Mouse (Mus musculus): ENCODE measurements around the gene Syngr3. TPM values are rescaled to one million over a fixed set of nuclear protein-coding genes. Genes with fewer than 3 reads are reported as not detected.

Syngr3 gene
- total RNA-seq, 1 experiment from 2014 or later, result not detected

DNA sequence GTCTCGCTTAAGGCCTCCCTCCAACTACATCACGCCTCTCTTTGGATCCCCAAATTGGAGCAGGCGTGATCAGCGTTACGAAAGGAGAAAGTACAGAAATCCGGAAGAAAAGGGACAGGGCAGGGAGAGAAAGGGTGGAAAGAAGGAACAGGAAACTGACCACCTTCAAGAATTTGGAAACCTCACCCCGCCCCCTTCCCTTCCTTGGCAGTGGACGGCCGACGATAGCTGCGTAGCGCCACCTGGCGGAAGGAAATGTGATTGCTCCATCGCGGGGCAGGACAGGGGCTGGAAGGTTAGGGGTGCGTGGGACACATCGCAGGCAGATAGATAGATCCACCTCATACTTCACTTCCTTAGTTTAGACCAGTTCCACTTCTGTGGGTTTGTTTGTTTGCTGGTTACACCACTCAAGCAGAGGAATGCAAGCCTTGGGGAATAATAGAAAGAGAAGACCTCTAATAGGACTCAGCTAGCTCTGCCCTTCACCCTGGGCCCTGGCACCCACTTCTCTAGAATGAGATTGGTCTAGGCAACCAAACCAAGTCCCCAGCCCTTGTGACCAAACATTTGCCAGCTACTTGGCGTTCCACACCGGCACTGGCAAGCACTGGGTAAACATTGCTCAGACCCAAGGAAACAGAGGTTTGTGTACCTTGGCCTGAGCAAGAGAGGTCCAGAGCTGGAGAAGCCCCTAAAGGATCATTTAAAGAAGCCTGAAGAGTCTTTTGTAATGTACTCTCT is 35.6 kb downstream of the Syngr3 start:
- ATAC-seq (replicated peaks; ENCODE audit: insufficient number of reproducible peaks, low FRiP score, low TSS enrichment, poor library complexity, severe bottlenecking), result peak; percentile 89

DNA sequence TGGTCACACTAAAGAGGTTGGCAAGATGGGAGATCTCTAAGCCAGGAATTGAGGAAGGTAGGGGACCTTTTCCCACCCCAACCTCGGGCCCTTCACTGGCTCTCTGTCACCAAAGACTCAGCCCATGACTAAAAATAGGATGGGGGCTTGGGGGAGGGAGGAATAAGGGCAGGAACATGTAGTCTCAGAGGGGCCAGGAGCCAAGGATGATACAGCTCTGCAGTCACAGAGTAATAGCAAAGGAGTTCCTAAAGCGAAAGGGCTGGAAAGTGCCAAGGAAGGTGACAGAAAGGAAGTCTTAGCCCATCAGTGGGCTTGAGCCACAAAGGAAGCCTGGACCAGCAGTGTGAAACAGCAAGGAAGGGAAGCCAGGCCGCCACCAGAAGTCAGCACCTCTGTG is 37.9 kb downstream of the Syngr3 start:
- ATAC-seq (replicated peaks; ENCODE audit: insufficient number of reproducible peaks, low FRiP score, low TSS enrichment, poor library complexity, severe bottlenecking), result no peak

DNA sequence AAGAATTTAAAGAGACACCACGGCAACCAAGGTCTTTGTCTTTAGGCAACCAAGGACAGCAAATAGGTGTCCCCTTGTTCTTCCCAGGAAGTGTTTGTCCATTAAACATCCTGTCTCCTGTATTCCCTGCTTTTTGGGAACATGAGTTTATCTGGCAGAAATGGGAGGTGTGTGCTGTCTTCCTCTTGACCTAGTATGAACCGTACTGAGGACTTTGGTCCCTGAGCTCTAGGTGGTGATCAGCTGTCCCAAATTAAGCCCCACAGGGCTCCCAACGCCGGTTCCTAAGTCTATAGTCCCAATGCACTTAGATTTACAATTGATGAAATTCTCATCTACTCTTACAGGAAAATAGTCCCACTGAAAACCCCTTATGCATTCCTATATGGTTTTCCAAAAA is 39.0 kb downstream of the Syngr3 start:
- ATAC-seq (replicated peaks; ENCODE audit: insufficient number of reproducible peaks, low FRiP score, low TSS enrichment, poor library complexity, severe bottlenecking), result no peak

GRCm38 (mm10) chr17:24650070-24650616 is 39.6 kb downstream of the Syngr3 start, which contains the start of gene Slc9a3r2:
Gene Slc9a3r2, minus strand, starts transcription at chr17:24650327.
- ATAC-seq (replicated peaks; ENCODE audit: insufficient number of reproducible peaks, low FRiP score, low TSS enrichment, poor library complexity, severe bottlenecking), result no peak

- ATAC-seq (replicated peaks; ENCODE audit: insufficient number of reproducible peaks, low FRiP score, low TSS enrichment, poor library complexity, severe bottlenecking), result no peak
Measured at GRCm38 (mm10) chr17:24649581-24650069, 40.1 kb downstream of the Syngr3 start.

- no peak for ATAC-seq (replicated peaks; ENCODE audit: insufficient number of reproducible peaks, low FRiP score, low TSS enrichment, poor library complexity, severe bottlenecking)
Measured at GRCm38 (mm10) chr17:24648731-24649377, 40.9 kb downstream of the Syngr3 start.

DNA sequence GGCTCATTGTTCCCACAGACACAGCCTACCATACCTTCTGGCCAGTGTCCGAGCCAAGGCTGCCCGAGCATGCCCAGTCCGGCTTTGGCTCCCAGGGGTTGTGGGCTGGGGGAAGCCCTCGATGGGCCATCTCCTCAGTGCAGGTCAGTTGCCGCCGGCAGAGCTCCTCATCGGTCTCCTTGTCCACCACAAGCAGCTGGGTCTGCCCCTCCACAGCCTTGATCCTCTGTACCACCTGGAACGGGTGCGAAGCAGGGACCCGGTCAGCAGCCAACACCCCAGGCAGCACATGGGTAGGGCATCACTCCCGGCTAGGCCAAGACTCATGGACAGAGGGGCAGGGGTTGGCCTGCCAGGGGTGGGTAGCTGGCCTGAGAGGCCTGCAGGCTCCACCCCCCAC is 42.3 kb downstream of the Syngr3 start:
- no peak for ATAC-seq (replicated peaks; ENCODE audit: insufficient number of reproducible peaks, low FRiP score, low TSS enrichment, poor library complexity, severe bottlenecking)

- no peak for ATAC-seq (replicated peaks; ENCODE audit: insufficient number of reproducible peaks, low FRiP score, low TSS enrichment, poor library complexity, severe bottlenecking)
Measured at GRCm38 (mm10) chr17:24646381-24646780, 43.4 kb downstream of the Syngr3 start.

DNA sequence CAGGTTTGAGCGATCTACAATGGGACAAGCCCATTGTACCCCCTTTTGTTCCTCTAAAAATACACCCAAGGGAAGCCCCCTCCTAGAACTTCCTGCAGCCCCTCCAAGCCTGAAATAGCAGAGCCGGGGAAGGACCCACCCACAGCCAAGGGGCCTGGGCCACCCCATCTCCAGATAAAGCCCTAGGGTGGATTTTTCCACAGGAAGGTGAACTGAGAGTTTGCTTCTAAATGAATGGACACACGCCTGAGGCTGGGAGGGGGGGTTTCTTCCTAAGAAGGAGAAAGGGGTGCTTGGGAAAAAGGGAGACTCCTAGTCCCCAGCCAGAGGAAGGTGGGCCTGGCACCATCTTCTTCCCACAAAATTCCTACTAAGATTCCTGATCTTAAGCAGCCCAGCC is 43.8 kb downstream of the Syngr3 start:
- ATAC-seq (replicated peaks; ENCODE audit: insufficient number of reproducible peaks, low FRiP score, low TSS enrichment, poor library complexity, severe bottlenecking), result no peak

DNA sequence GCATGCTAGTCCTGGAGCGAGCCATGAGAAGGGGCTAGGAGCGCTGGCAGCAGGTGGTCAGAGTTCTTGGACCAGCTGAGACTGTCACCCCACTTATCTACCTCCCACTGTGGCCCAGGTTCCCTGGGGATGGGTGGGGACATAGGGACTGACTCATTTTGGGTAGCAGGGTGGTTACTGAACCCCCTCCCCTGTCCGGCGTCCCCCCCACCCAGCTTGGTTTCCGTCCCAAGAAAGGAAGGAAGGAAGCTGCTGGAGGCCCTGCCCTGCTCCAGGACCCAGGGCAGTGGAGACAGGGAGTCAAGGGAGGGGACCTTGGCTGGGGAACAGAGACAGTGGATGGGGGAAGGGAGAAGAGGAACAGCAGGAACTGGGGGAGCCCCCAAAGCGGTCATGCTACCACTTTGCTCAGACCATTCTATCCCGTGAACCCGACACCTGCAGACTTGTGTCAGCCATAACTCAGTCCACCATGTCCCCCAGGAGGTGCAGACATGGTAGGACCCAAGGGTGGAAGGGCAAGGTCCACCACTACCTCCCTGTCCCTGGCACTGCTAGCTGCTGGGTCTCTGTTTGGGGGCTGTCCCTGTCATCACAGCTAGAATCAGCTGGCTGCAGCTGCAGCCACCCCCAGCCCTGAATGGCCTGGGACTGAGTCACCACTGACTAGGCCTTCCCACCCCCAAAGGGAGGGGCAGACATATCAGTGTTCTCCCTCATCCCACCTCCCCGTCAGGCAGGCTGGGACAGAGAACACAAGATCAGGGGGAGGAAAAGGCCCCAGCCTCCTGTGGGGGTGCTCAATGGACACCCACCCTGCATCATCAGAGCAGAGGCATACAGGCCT is 44.7 kb downstream of the Syngr3 start:
- ATAC-seq (replicated peaks; ENCODE audit: insufficient number of reproducible peaks, low FRiP score, low TSS enrichment, poor library complexity, severe bottlenecking), result no peak

DNA sequence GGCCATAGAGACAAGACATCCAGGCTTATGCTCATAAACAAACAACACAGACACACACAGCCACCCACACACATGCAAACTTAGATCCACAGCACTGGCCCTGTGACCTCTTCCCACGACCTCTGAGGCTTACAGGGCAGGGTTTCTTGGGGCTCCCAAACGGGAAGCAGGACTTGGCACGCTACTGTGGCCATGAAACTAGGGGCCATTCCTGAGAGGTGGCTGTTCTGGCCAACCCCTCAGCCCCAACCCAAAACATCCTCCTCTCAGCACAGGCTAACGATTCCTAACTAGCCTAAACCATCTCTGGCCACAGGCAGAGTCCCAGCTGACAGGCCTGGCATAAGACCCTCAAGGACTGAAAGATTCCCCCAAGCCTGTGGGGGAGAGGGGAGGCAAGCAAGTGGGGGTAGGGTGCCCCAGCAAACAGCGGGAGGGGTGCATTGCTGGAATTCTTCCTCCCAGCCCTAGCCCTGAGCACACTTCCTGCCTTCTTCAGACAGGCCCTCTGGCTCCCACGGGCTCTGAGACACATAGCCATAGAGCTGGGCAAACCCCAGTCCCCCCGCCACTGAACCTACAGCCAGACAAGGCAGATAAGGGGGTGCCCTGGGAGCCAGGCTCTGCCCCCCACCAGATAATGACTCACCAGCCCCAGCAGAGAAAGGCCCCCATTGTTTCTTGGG is 45.6 kb downstream of the Syngr3 start:
- no peak for ATAC-seq (replicated peaks; ENCODE audit: insufficient number of reproducible peaks, low FRiP score, low TSS enrichment, poor library complexity, severe bottlenecking)

DNA sequence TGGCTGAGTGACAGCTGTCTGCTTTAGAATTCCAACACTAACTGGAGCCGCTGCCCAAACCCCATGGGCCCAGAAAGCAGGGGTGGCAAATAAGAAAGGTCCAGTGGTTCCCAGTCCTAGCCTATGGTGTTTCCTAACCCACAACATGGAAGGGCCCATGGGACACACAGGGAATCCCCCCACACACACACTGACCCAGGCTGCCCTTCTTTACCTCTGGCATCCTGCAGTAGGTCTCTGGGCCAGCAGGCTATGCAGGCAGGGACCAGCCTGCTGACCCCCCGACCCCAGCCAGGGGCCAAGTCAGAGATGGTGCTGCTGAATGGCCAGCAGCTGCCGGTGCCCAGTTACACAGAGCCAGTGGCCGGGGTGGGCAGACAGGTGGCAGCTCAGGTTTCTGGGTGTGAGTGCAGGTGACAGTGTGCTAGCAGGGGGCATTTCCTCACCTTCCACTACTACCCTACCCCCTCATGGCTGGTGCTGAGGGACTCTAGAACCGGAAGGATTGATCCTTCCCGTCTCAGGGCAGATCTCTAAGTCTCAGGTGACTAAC is 46.9 kb downstream of the Syngr3 start:
- no peak for ATAC-seq (replicated peaks; ENCODE audit: insufficient number of reproducible peaks, low FRiP score, low TSS enrichment, poor library complexity, severe bottlenecking)

DNA sequence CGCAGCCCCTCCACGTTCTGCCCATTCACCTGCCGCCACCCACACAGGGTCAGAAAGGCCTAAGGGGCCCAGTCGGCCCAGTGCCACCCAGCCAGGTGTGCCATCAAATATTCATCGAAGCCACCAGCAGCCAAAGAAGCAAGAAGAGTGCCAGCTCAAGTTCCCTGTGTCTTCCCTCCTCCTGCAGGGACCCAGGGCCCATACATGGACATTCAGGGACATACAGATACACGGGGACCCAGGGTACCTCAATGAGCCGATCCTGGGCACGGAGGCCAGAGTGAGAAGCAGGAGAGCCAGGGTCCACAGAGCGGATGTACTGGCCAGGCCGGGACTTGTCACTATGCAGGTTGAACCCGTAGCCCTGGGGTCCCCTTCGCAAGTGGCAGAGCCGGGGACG is 47.8 kb downstream of the Syngr3 start:
- ATAC-seq (replicated peaks; ENCODE audit: insufficient number of reproducible peaks, low FRiP score, low TSS enrichment, poor library complexity, severe bottlenecking), result no peak

DNA sequence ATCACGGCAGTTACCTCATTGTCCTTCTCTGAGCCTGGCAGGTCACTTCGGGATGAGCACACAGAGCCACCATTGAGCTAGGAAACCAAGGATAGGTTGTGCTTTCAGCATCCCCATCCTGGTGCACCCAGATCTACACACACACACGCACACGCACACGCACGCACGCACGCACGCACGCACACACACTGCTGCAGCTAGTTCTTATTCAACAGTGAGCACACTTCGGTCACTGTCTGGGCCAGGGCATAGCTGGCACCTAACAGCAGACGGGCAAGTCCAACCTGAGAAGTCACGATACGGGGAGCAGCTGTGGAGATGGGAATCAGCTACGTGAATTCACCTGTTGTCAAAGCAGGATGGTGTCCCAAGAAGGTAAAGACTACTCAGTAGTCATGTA is 49.2 kb downstream of the Syngr3 start:
- no peak for ATAC-seq (replicated peaks; ENCODE audit: insufficient number of reproducible peaks, low FRiP score, low TSS enrichment, poor library complexity, severe bottlenecking)

GRCm38 (mm10) chr17:24640119-24640518 is 49.6 kb downstream of the Syngr3 start:
- no peak for ATAC-seq (replicated peaks; ENCODE audit: insufficient number of reproducible peaks, low FRiP score, low TSS enrichment, poor library complexity, severe bottlenecking)

- no peak for ATAC-seq (replicated peaks; ENCODE audit: insufficient number of reproducible peaks, low FRiP score, low TSS enrichment, poor library complexity, severe bottlenecking)
Measured at GRCm38 (mm10) chr17:24639571-24639988, 50.2 kb downstream of the Syngr3 start.

DNA sequence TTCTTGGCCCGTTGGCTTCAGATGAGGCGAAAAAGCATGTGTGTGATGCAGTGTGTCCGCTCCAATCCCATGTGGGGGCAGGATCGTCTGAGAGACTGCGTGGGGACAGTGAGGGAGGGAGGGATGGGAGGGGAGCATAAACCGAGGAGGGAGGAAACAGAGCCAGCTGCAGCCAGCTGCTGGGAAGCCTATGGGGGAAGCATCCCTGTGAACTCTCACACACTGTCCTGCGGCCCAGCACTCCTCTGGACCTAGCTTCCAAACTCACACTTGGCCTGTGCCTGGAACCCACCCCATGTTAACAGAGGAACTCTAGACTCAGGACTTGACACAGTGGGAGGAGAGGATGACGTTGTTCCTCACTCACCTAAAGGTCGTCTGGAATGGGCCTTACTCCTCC is 50.9 kb downstream of the Syngr3 start:
- ATAC-seq (replicated peaks; ENCODE audit: insufficient number of reproducible peaks, low FRiP score, low TSS enrichment, poor library complexity, severe bottlenecking), result no peak

DNA sequence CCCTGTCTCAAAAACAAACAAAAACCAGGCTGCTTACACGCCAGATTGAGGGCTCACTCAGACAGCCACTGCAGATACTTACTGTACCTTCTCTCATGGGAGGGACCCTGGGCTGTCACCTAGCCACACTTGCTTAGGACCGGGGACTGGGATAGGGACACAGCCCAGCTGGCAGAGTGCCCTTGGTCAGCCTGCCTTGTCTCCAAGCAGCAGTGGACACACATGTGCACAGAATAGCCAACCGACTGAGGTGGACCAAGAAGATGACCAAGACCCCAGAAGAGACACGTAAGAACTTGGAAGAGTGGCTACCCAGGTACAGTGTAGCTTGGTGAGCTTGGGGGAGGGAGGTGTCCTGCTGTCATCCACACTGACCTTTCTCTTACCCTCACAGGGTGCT is 51.5 kb downstream of the Syngr3 start:
- ATAC-seq (replicated peaks; ENCODE audit: insufficient number of reproducible peaks, low FRiP score, low TSS enrichment, poor library complexity, severe bottlenecking), result no peak
